Mouse (Mus musculus) gastrocnemius, adult 2 months (tissue): Measurements from ENCODE around the gene Efcab3. TPM values are rescaled to one million over a fixed set of nuclear protein-coding genes. Genes with fewer than 3 reads are reported as not detected.
A peak's percentile ranks its signal among the peaks of the same experiment; 100 is the strongest.
"Not testable (repeated sequence)": the region's sequence is repeated elsewhere in the genome, so short reads cannot be mapped to it uniquely, and the experiment has no call there.

Source experiments
- DNase-seq: peaks from one replicate; pipeline ENCODE4 v3.0.0; 2022
- H3K27ac ChIP-seq: fragments of 200-600 bp; 2 replicates; pipeline ENCODE4 v1.8.1; 2022; ENCODE audit warnings: mild to moderate bottlenecking
- H3K4me3 ChIP-seq: fragments of 200-600 bp; 2 replicates; pipeline ENCODE4 v1.8.1; 2022; ENCODE audit warnings: mild to moderate bottlenecking, moderate library complexity
- CTCF ChIP-seq: fragments of 200-600 bp; IDR thresholded peaks from 2 replicates; pipeline ENCODE4 v1.8.1; 2022; ENCODE audit warnings: antibody characterized with exemption, mild to moderate bottlenecking, moderate library complexity
- intact Hi-C: fragments of 180-260 bp; cut with DNase I; formaldehyde crosslinking; loops from one replicate; pipeline ENCODE4 v1.15.1; 2025
- total RNA-seq, 2 experiments: library from RNA; stranded (reverse); gene quantifications; 2 replicates each; pipeline ENCODE4 v1.2.3; 2021

Efcab3 gene
- total RNA-seq, 2 experiments from 2014 or later, result not detected

DNA sequence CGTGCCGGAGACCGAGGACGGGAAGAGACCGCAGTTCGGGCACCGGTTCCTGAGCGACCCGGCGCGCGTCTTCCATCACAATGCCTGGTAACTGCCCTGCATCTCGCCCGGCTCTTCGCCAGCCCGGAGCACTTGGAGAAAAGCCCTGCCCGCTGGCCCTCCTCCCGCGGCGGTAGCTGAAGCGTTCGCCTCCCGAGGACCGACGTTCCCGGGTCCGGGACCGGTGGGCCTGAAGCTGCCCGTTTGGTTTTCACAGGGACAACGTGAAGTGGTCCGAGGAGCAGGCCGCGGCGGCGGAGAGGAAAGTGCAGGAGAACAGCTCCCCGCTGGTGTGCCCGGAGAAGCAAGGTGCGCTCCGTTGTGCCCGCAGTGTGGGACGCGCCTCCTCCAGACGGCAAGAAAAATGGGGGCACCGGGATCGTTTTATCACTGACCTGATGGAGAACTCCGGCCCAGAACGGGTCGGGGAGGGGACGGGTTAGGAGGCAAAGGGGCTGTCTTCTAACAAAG, 63.2 kb downstream of the Efcab3 start:
- intact Hi-C loops, result loop anchor here (5.0 to 10.0 kb wide), 4 partner anchors 56 to 532 kb away; no protein-coding TSS in a partner anchor
- Histone ChIP-seq H3K4me3 (peak overlapping the region; percentile 100), H3K27ac (peak overlapping the region; percentile 84)
- DNase-seq, result no peak
- no peak for TF ChIP-seq CTCF

DNA sequence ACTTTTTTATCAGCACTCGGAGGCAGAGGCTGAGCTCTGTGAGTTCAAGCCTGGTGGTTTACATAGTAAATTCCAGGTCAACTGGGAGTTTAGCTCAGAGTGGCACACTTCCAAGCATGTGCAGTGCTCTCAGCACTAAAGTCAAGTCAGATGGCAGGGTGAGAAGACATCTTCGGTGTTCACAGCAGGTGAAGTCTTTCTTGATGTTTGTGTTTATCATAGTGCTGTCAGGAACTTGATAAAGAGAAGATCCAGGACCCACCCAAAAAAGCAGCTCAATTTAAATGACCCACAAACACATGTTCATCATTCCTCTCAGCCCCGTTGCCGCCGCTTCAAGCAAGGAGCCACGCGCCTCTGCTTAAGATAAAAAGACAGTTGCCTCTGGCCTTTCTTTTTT, 72.3 kb downstream of the Efcab3 start:
- H3K4me3 ChIP-seq, result no peak overlapping the region
- no peak for DNase-seq
- intact Hi-C loops, result no loop called here
- TF ChIP-seq CTCF, result no peak
- H3K27ac ChIP-seq, result no peak overlapping the region

DNA sequence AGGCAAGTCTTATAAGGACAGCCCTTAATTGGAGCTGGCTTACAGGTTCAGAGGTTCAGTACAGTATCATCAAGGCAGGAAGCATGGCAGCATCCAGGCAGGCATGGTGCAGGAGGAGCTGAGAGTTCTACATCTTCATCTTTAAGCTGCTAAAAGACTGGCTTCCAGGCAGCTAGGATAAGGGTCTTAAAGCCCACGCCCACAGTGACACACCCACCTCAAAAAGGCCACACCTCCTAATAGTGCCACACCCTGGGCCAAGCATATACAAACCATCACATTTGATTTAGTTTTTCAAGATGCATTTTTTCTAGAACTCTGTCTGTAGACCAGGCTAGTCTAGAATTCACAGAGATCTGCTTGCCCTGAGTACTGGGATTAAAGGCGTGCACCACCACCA, 73.9 kb downstream of the Efcab3 start:
- H3K4me3 ChIP-seq, intact Hi-C loops, DNase-seq, H3K27ac ChIP-seq: not testable (repeated sequence)

DNA sequence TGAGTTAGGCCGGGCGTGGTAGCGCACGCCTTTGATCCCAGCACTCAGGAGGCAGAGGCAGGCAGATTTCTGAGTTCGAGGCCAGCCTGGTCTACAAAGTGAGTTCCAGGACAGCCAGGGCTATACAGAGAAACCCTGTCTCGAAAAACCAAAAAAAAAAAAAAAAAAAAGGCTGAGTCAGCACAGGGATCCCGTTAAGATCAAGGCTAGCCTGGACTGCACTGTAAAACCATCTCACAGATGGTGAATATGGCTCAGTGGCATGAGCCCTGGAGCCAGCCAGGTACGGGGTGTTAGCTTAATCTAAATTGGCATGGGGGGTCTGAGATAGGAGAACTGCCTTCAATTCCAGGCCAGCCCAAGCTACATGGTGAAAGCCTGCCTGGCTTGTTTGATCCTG, 77.1 kb downstream of the Efcab3 start:
- intact Hi-C loops, H3K27ac ChIP-seq, H3K4me3 ChIP-seq, DNase-seq: not testable (repeated sequence)

DNA sequence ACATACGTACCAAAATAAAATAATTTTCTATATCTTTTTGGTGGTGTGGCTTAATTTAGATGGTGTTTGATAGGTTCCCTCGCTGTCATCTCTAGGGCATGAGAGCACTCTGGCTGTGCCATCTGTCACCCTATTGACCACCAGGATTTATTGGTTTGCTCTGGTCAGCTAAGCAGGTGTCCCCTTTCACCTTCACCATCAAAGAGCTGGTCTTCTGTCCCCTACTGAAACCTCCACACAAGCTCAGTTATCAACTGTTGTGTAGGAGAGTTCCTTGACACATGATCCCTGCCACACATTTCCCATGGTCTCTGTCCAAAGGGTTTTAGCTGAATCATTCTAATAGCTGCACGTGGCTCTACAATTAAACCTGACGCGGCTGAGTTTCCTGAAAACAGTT, 77.7 kb downstream of the Efcab3 start:
- TF ChIP-seq CTCF, result no peak
- no peak for DNase-seq
- Histone ChIP-seq H3K27ac (no peak overlapping the region), H3K4me3 (no peak overlapping the region)
- intact Hi-C loops, result no loop called here

DNA sequence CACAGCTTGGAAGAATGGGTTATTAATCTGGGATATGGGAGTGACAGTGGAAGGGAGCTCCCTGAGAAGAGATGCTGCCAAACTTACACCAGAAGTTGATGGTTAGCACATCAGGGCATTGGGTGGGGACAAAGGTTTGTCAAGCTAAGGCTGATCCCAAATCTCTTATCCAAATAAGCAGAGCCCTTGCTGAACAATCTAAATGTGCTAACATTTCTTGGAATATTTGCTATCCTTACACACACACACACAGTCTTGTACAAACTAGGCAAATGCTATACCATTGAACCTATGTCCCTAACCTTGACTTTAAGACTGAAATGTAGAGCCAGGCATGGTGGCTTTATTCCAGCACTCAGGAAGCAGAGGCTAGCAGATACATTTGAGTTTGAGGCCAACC, 80.2 kb downstream of the Efcab3 start:
- DNase-seq, result no peak
- Histone ChIP-seq H3K27ac (no peak overlapping the region), H3K4me3 (no peak overlapping the region)
- intact Hi-C loops, result no loop called here
- no peak for TF ChIP-seq CTCF

DNA sequence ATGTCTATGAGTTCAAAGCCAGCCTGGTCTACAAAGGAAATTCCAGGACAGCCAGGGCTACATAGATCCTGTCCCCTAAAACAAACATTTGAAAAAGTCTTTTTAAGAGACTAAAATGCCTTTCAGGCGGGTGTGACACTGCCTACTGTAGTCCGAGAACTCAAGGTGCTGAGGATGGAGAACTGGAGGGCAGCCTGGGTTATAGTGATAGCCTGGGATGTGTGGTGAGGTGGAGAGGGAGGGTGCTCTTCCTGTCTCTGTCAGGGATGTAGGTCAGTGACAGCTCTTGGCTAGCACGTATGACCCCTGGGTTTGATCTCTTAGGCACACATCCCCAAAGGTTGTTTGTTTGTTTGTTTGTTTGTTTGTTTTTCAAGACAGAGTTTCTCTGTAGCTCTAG, 80.7 kb downstream of the Efcab3 start:
- intact Hi-C loops, result no loop called here
- DNase-seq, result no peak
- Histone ChIP-seq H3K4me3 (no peak overlapping the region), H3K27ac (no peak overlapping the region)
- TF ChIP-seq CTCF, result no peak

DNA sequence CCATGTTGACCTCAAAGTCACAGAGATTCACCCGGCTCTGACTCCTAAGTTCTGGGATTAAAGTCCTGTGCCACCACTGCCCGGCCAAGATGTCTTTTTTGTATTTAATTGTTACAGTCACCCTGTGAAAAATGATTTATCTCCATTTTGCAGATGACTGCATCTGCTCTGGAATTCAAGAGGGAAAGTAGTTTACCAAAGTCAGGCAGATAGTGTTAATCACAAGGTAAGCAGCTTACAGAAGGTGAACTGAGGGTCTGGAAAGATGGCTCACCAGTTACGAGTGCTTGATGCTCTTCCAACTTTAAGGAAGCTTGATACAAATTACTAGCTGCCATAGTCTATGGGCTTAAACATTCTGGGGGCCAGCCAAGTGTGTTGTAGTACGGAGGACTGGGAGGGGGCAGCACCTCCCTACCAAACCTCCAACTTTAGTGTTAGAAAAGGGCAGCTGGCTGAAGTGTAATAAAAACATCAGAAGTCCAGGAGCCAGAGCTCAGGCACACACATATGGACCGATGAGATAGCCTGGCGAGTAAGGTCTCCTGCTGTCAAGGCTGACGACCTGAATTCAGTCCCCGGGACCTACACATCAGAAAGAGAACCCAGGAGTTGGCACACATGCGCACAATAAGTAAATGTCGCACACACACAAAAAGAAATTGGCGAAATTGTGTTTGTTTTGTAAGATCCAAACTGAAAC, 81.3 kb downstream of the Efcab3 start:
- no peak for DNase-seq
- peak; percentile 27; the same call in 1 of the 2 replicates for TF ChIP-seq CTCF
- intact Hi-C loops, result no loop called here
- H3K27ac ChIP-seq, result no peak overlapping the region
- H3K4me3 ChIP-seq, result no peak overlapping the region

DNA sequence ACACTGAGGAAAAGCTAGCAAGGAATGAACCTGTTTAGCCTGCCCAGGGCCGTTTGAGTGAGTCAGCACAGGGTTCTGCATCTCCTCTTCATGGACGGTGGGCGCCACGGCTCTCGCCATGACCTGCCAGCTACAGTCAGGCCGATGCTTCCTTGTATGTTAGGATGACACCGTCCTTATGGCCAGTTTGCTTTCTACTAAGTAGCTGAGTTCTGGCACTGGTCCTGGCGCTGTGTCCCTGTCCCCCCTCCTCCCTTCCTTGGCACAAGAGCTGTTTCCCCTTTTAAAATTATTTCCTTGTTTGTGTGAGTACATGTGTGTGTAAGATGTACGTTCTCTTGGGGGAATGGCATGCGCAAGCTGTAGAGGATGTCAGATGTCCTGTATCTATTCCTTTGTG, 81.8 kb downstream of the Efcab3 start:
- H3K27ac ChIP-seq, result no peak overlapping the region
- no peak for TF ChIP-seq CTCF
- intact Hi-C loops, result no loop called here
- DNase-seq, result no peak
- no peak overlapping the region for H3K4me3 ChIP-seq

DNA sequence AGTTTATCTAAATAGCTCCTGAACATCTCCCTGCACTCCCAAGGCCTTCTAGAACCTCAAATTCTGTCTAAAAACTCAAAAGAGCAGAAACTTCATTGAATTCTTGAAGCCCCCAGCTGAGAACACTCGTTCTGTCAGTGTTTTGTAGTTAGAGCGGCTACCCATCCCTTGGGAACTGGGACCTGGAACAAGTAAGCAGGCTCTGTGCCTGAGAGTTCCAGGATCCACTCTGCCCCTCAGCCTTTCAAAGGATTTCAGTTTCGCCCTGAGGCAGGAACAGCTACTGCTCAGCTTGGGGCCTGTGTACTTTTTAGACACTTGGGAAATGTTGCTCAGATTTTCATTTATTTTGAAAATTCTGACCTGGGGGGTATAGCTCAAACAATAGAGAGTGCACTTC, 83.2 kb downstream of the Efcab3 start, which contains the start of gene Gm10842:
Gm10842 (plus strand) TSS at position 301 of the 400 bp plus-strand sequence.
- H3K27ac ChIP-seq, result no peak within 1 kb of the TSS
- intact Hi-C loops, result no loop called here

DNA sequence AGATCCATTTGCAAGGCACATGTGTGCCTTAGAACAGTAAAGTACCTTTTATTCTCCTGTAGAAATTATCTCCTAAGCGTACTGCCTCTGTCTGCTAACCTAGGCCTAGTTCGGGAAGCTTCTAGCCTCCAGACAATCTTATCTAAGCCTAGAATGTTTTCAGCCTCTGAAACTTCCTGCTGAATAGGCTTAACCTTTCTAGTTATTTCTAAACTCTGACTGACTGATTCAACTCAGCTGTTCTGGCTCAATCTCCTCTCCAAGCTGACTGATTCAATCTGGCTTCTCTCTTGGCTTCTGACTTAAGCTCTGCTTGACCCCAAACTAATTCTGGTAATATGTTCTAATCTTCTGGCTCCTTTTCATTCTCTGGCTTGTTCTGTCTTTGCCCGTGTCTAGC, 86.0 kb downstream of the Efcab3 start:
- no peak overlapping the region for H3K27ac ChIP-seq
- H3K4me3 ChIP-seq, result no peak overlapping the region
- DNase-seq, result no peak
- intact Hi-C loops, result no loop called here
- no peak for TF ChIP-seq CTCF

More for the DNA sequence above, 83.2 kb downstream of the Efcab3 start, which contains the start of gene Gm10842:
- no peak for TF ChIP-seq CTCF
- no peak within 1 kb of the TSS for H3K4me3 ChIP-seq
- DNase-seq, result no peak

DNA sequence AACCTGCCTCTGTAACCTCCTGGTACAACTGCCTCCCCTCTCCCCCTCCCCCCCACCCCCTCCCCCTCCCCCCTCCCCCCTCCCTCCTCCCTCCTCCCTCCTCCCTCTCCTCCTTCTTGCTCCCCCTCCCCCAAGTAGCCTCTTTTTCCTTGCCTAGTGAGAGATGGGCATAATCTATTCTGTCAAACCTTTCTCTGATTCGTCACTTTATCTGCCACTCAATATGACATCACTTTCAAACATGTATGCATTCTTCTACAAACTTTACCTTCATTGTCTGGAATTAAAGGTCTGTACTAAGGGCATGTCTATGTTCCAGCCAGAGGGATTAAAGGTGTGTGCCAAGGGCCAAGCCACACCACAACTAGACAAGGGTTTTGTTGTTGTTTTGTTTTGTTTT, 86.4 kb downstream of the Efcab3 start:
- Histone ChIP-seq H3K27ac (no peak overlapping the region), H3K4me3 (no peak overlapping the region)
- no peak for DNase-seq
- intact Hi-C loops, result no loop called here
- no peak for TF ChIP-seq CTCF

DNA sequence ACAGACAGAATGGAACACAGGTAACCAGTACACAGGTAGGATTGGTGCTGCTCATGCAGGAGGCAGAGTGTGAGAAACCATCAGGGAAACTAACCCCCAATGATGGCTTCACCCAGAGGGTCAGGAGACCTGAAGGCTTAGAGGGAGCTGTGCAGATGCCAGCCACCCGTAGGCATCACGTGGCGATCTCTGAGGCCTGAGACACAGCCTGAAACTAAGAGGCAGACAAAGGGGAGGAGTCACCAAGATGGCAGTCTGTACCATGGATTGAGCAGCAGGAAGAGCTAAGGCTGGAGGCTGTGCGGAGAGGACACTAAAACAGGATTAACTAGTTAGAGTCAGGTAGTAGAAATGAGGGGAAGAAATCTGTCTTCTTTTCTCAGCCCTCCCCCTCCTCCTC, 87.3 kb downstream of the Efcab3 start:
- TF ChIP-seq CTCF, result no peak
- no peak for DNase-seq
- no peak overlapping the region for H3K27ac ChIP-seq
- no peak overlapping the region for H3K4me3 ChIP-seq
- intact Hi-C loops, result no loop called here
